Mouse (Mus musculus) heart, embryonic 13.5 days (tissue): ENCODE measurements around the gene Gm7356. TPM values are rescaled to one million over a fixed set of nuclear protein-coding genes. Genes with fewer than 3 reads are reported as not detected.
"Not testable (repeated sequence)": the region's sequence is repeated elsewhere in the genome, so short reads cannot be mapped to it uniquely, and the experiment has no call there.

ENCODE experiments used
- ATAC-seq: fragments of 200-750 bp; cut with Nextera tagmentation; 2 replicates; pipeline ENCODE4 v1.8.0; 2017; ENCODE audit warnings: moderate TSS enrichment; ENCODE audit not compliant: insufficient number of reproducible peaks, low FRiP score, low TSS enrichment; ENCODE audit errors: extremely low read depth
- H3K27ac ChIP-seq: fragments of 300-500 bp; sonication (generic); replicated peaks from 2 replicates; pipeline ENCODE4 v1.5.1; 2015; ENCODE audit warnings: moderate library complexity, mild to moderate bottlenecking, inconsistent platforms
- H3K27me3 ChIP-seq: fragments of 300-500 bp; sonication (generic); replicated peaks from 2 replicates; pipeline ENCODE4 v1.6.1; 2015; ENCODE audit warnings: mild to moderate bottlenecking, inconsistent platforms
- H3K36me3 ChIP-seq: fragments of 300-500 bp; sonication (generic); 2 replicates; pipeline ENCODE4 v1.6.1; 2015; ENCODE audit warnings: mild to moderate bottlenecking, inconsistent platforms
- H3K4me1 ChIP-seq: fragments of 300-500 bp; sonication (generic); 2 replicates; pipeline ENCODE4 v1.6.1; 2015; ENCODE audit warnings: inconsistent platforms
- H3K4me2 ChIP-seq: fragments of 300-500 bp; sonication (generic); 2 replicates; pipeline ENCODE4 v1.6.1; 2015; ENCODE audit warnings: inconsistent platforms, mild to moderate bottlenecking, moderate library complexity
- H3K4me3 ChIP-seq: fragments of 300-500 bp; sonication (generic); 2 replicates; pipeline ENCODE4 v1.5.1; 2015; ENCODE audit warnings: moderate library complexity, mild to moderate bottlenecking, inconsistent platforms
- H3K9ac ChIP-seq: fragments of 300-500 bp; sonication (generic); 2 replicates; pipeline ENCODE4 v1.6.1; 2015; ENCODE audit warnings: inconsistent platforms, mild to moderate bottlenecking, moderate library complexity
- H3K9me3 ChIP-seq: fragments of 300-500 bp; sonication (generic); 2 replicates; pipeline ENCODE4 v1.6.1; 2016; ENCODE audit warnings: inconsistent platforms
- WGBS: fragments of 180-500 bp; shearing (Covaris S2); methylation state at CpG from one replicate; pipeline ENCODE4 v1.1.7; 2015; ENCODE audit warnings: mixed read lengths; 5-methylcytosine and 5-hydroxymethylcytosine counted together
- polyA plus RNA-seq: library from polyadenylated mRNA; unstranded; fragments of >200 nt; fragmentation: Nextera tagmentation; extraction: Ambion mirVana; gene quantifications from 2 replicates; pipeline ENCODE4 v1.2.1, GENCODE M21; 2015

Gm7356 gene
- polyA plus RNA-seq, result not detected in 2 replicates

- H3K9me3 ChIP-seq, H3K4me3 ChIP-seq, H3K27ac ChIP-seq, H3K9ac ChIP-seq, H3K27me3 ChIP-seq, H3K36me3 ChIP-seq, ATAC-seq, H3K4me2 ChIP-seq, H3K4me1 ChIP-seq: not testable (repeated sequence)
- WGBS, result 61% methylated on average over 4 of the region's 4 CpGs
Measured at GRCm38 (mm10) chr17:14003604-14004003, at the start of gene Gm7356. Gm7356 (minus strand) TSS chr17:14003704.

- not testable (repeated sequence) for H3K9ac ChIP-seq, H3K27me3 ChIP-seq, ATAC-seq, H3K4me2 ChIP-seq, H3K4me3 ChIP-seq, H3K9me3 ChIP-seq, H3K27ac ChIP-seq, H3K4me1 ChIP-seq, H3K36me3 ChIP-seq
- 43% methylated on average over 1 of the region's 2 CpGs for WGBS
Measured at GRCm38 (mm10) chr17:14041880-14042279, 38.4 kb upstream of the Gm7356 start.

GRCm38 (mm10) chr17:14037012-14037411 lies 33.5 kb upstream of the Gm7356 start:
- not testable (repeated sequence) for H3K9me3 ChIP-seq, H3K4me2 ChIP-seq, H3K27me3 ChIP-seq, H3K36me3 ChIP-seq, H3K27ac ChIP-seq, H3K4me1 ChIP-seq, ATAC-seq, H3K4me3 ChIP-seq, H3K9ac ChIP-seq
- WGBS, result 48% methylated on average over 1 of the region's 2 CpGs

GRCm38 (mm10) chr17:14036113-14036512 lies 32.6 kb upstream of the Gm7356 start:
- H3K9ac ChIP-seq, H3K4me1 ChIP-seq, H3K27ac ChIP-seq, H3K36me3 ChIP-seq, H3K4me3 ChIP-seq, H3K9me3 ChIP-seq, ATAC-seq, H3K4me2 ChIP-seq, H3K27me3 ChIP-seq: not testable (repeated sequence)
- 78% methylated on average over 4 of the region's 4 CpGs for WGBS

- not testable (repeated sequence) for H3K36me3 ChIP-seq, H3K9me3 ChIP-seq, H3K9ac ChIP-seq, H3K4me2 ChIP-seq, H3K27ac ChIP-seq, H3K4me3 ChIP-seq, H3K27me3 ChIP-seq, H3K4me1 ChIP-seq, ATAC-seq
- WGBS, result 14% methylated on average over 2 of the region's 2 CpGs
Measured at GRCm38 (mm10) chr17:13993425-13993824, 10.1 kb downstream of the Gm7356 start.

GRCm38 (mm10) chr17:13987690-13988089 lies 15.8 kb downstream of the Gm7356 start:
- 86% methylated on average over 1 of the region's 1 CpGs for WGBS
- no peak overlapping the region for H3K4me3 ChIP-seq
- ATAC-seq, result no peak
- no peak overlapping the region for H3K27ac ChIP-seq
- no peaks in the 10 kb centered on the region for H3K4me1 ChIP-seq
- no peaks in the 10 kb centered on the region for H3K36me3 ChIP-seq
- no peaks in the 10 kb centered on the region for H3K9me3 ChIP-seq
- H3K27me3 ChIP-seq, result no peaks in the 10 kb centered on the region
- no peak overlapping the region for H3K9ac ChIP-seq
- no peak overlapping the region for H3K4me2 ChIP-seq

GRCm38 (mm10) chr17:13970796-13971195 lies 32.7 kb downstream of the Gm7356 start:
- not testable (repeated sequence) for H3K4me2 ChIP-seq, H3K9ac ChIP-seq, H3K27me3 ChIP-seq, H3K36me3 ChIP-seq, H3K9me3 ChIP-seq, H3K4me1 ChIP-seq, H3K27ac ChIP-seq, H3K4me3 ChIP-seq, ATAC-seq
- whole genome bisulfite sequencing, result 66% methylated on average over 4 of the region's 5 CpGs

GRCm38 (mm10) chr17:13969917-13970316 lies 33.6 kb downstream of the Gm7356 start:
- 80% methylated on average over 1 of the region's 2 CpGs for WGBS
- not testable (repeated sequence) for H3K9me3 ChIP-seq, H3K27me3 ChIP-seq, H3K4me1 ChIP-seq, ATAC-seq, H3K36me3 ChIP-seq, H3K4me2 ChIP-seq, H3K4me3 ChIP-seq, H3K27ac ChIP-seq, H3K9ac ChIP-seq

GRCm38 (mm10) chr17:13965048-13965447 lies 38.5 kb downstream of the Gm7356 start:
- H3K36me3 ChIP-seq, H3K27me3 ChIP-seq, ATAC-seq, H3K9me3 ChIP-seq, H3K27ac ChIP-seq, H3K4me2 ChIP-seq, H3K4me3 ChIP-seq, H3K9ac ChIP-seq, H3K4me1 ChIP-seq: not testable (repeated sequence)
- WGBS, result 37% methylated on average over 1 of the region's 2 CpGs

GRCm38 (mm10) chr17:13962245-13962644 lies 41.3 kb downstream of the Gm7356 start:
- not testable (repeated sequence) for ATAC-seq, H3K4me1 ChIP-seq, H3K4me3 ChIP-seq, H3K4me2 ChIP-seq, H3K9ac ChIP-seq, H3K9me3 ChIP-seq, H3K27me3 ChIP-seq, H3K36me3 ChIP-seq, H3K27ac ChIP-seq
- 89% methylated on average over 3 of the region's 3 CpGs for WGBS

GRCm38 (mm10) chr17:13958129-13958528 lies 45.4 kb downstream of the Gm7356 start:
- H3K4me3 ChIP-seq, H3K4me2 ChIP-seq, H3K36me3 ChIP-seq, H3K9me3 ChIP-seq, ATAC-seq, H3K27ac ChIP-seq, H3K27me3 ChIP-seq, H3K4me1 ChIP-seq, H3K9ac ChIP-seq: not testable (repeated sequence)
- WGBS, result 32% methylated on average over 1 of the region's 2 CpGs

- not testable (repeated sequence) for H3K4me3 ChIP-seq, H3K4me2 ChIP-seq, H3K27me3 ChIP-seq, ATAC-seq, H3K9me3 ChIP-seq, H3K27ac ChIP-seq, H3K36me3 ChIP-seq, H3K4me1 ChIP-seq, H3K9ac ChIP-seq
- 79% methylated on average over 1 of the region's 1 CpGs for WGBS
Measured at GRCm38 (mm10) chr17:13951570-13951969, 51.9 kb downstream of the Gm7356 start.
